Mouse (Mus musculus) ovary, adult 18-20 months (tissue): Measurements from ENCODE around the gene Stk38.
"Not testable (repeated sequence)": the region's sequence is repeated elsewhere in the genome, so short reads cannot be mapped to it uniquely, and the experiment has no call there.

Source experiments
- DNase-seq: peaks from one replicate; pipeline ENCODE4 v3.0.0; 2022; ENCODE audit warnings: low spot score, mixed read lengths

Stk38 gene

GRCm38 (mm10) chr17:29035506-29035905 lies 27.7 kb upstream of the Stk38 start:
- DNase-seq = no peak

GRCm38 (mm10) chr17:29034264-29034663 lies 26.5 kb upstream of the Stk38 start:
- no peak for DNase-seq

- DNase-seq = no peak
Observed at GRCm38 (mm10) chr17:29033569-29034061, 25.8 kb upstream of the Stk38 start.

GRCm38 (mm10) chr17:29032274-29033069 lies 24.7 kb upstream of the Stk38 start, which contains the start of gene Srsf3:
Gene Srsf3, plus strand, starts transcription at chr17:29032628.
- peak; percentile 97 for DNase-seq

GRCm38 (mm10) chr17:29031771-29032273 lies 24.0 kb upstream of the Stk38 start:
- no peak for DNase-seq

- not testable (repeated sequence) for DNase-seq
Observed at GRCm38 (mm10) chr17:29031085-29031711, 23.4 kb upstream of the Stk38 start.

GRCm38 (mm10) chr17:29030321-29031034 lies 22.7 kb upstream of the Stk38 start:
- DNase-seq = no peak

GRCm38 (mm10) chr17:29026652-29027356 lies 19.0 kb upstream of the Stk38 start:
- DNase-seq = no peak

- DNase-seq = no peak
Observed at GRCm38 (mm10) chr17:29024896-29025565, 17.2 kb upstream of the Stk38 start.

- DNase-seq = no peak
Observed at GRCm38 (mm10) chr17:29024047-29024892, 16.5 kb upstream of the Stk38 start.

- DNase-seq = no peak
Observed at GRCm38 (mm10) chr17:29023346-29023745, 15.6 kb upstream of the Stk38 start.

- DNase-seq = no peak
Observed at GRCm38 (mm10) chr17:29022230-29022819, 14.5 kb upstream of the Stk38 start.

- no peak for DNase-seq
Observed at GRCm38 (mm10) chr17:29020444-29020843, 12.6 kb upstream of the Stk38 start.

GRCm38 (mm10) chr17:29019391-29019790 lies 11.6 kb upstream of the Stk38 start:
- no peak for DNase-seq

GRCm38 (mm10) chr17:29018292-29018984 lies 10.6 kb upstream of the Stk38 start:
- no peak for DNase-seq

GRCm38 (mm10) chr17:29016705-29017104 lies 8.9 kb upstream of the Stk38 start:
- DNase-seq = no peak

- DNase-seq = no peak
Observed at GRCm38 (mm10) chr17:29015638-29016037, 7.8 kb upstream of the Stk38 start.

- no peak for DNase-seq
Observed at GRCm38 (mm10) chr17:29014235-29014634, 6.4 kb upstream of the Stk38 start.

- DNase-seq = no peak
Observed at GRCm38 (mm10) chr17:29009181-29009580, 1.4 kb upstream of the Stk38 start.
